Mouse (Mus musculus) liver, postnatal 0 days (tissue): ENCODE data around the gene Dus1l.
"Not testable (repeated sequence)": the region's sequence is repeated elsewhere in the genome, so short reads cannot be mapped to it uniquely, and the experiment has no call there.

Source experiments
- CTCF ChIP-seq: sonication (generic); IDR thresholded peaks from 2 replicates; pipeline ENCODE4 v1.5.1; 2016; ENCODE audit warnings: antibody characterized with exemption, low read depth
- EP300 ChIP-seq: IDR thresholded peaks from 2 replicates; pipeline ENCODE4 v1.6.1; 2016; ENCODE audit warnings: antibody characterized with exemption, low read depth, mild to moderate bottlenecking

GRCm38 (mm10) chr11:120762672-120763041 lies 33.5 kb downstream of the Dus1l start, which contains the start of gene Hmga1b:
- not testable (repeated sequence) for TF ChIP-seq CTCF, EP300
